Mouse (Mus musculus) urinary bladder, postnatal 10 days (tissue): ENCODE data around the gene Tmem235.

Source experiments
- DNase-seq: peaks from one replicate; pipeline ENCODE4 v3.0.0; 2022; ENCODE audit warnings: low spot score

Tmem235 gene

DNA sequence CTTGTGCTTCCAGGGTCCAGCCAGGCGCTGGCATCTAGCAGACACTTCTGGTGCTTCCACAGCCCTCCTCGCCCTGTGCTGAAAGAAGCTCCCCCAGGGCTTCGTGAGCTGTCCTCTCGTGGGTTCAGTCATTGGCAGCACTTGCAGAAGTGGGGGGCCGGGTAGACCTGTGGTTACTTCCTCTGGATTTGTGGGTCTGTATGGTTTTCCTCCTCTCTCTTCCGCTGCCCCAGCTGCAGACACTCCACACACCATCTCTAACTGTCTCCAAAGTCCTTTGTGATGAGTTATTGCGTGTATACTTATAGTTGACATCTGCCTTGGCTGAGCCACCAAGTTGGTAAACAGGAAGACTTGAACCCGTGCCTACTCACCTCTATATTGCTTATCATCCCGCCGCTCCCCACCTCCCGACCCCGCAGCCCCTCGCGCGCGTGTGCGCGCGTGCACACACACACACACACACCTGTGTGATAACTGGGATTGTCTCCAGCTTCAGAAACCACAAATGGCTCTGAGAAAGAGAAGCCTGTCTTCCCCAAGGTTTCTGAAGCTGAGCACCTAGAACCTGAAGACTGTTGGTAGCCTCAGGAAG lies 31.1 kb downstream of the Tmem235 start:
- no peak for DNase-seq

- DNase-seq: no peak
These were observed 31.6 kb downstream of the Tmem235 start for GRCm38 (mm10) chr11:117892199-117892598.

DNA sequence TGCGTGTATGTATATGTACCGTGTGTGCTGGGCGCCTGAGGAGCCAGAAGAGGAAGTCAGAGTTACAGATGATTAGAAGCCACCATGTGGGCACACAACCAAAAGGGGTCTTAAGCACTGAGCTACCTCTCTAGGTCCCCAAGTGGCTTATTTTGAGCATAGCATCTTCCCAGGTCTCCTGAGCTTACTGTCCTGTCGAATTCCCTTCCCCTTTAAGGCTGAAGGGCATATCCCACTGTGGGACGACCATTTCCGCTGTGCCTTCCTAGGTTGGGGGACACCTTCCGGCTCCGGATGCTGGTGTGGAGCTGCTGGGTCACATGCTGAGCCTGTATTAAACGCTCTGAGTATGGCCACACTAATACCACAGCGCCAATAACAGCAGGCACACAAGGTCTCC lies 34.1 kb downstream of the Tmem235 start:
- no peak for DNase-seq

- DNase-seq: no peak
These were observed 36.0 kb downstream of the Tmem235 start for GRCm38 (mm10) chr11:117896533-117896932.

DNA sequence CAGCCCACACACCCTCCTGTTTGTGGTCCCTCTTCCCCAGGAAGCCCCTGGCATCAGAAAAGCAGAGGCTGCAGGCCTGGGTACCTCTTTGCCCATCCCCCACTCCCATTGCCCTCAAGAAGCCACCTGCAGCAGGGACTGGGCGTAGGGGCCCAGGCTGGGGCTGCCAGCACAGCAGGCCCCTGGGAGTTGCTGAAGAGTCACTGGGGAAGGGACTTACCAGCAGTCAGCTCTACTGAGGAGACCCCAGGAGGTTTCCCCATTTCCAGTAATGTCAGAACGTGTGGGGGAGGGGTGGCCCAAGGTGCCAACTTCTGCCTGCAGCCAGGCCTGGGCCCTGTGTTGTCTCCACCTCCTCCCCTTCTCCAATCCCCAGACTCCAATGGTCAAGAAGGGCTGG lies 41.7 kb downstream of the Tmem235 start:
- no peak for DNase-seq

DNA sequence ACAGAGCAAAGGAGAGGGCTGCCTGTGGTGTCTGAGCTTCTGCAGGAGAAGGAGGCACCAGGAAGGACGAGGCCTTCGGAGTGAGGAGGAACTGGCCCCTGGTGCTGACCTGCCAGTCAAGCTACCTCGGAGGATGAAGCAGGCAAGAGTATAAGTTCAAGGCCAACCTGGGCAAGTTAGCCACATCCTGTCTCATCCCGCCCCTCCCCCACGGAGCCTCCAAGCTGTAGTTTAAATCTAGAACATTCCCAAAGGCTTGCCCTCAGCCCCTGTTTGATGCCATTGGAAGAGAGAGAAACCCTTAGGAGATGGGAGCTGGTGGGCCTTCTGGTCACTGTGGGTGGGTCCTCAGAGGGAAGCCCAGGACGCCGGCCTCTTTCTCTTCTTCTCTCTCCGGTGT lies 43.9 kb downstream of the Tmem235 start:
- DNase-seq: no peak

DNA sequence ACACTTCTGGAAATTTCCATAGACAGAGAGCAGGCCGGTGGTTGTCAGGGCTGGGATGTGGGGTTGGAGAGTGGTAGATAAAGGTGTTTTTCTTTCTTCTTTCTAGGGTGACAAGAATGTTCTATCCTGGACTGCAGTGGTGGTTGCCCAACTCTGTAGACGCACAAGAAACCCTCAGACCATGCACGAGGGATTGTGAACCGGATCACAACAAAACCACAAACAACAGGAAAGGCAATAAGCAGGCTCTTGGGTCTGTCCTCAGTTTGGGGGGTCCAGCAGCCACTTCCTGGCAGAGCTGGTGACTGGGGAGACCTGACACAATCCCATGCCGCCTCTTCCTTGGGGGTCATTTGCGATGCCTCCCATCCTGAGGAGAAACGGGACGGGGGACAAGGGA lies 48.8 kb downstream of the Tmem235 start:
- DNase-seq: no peak

DNA sequence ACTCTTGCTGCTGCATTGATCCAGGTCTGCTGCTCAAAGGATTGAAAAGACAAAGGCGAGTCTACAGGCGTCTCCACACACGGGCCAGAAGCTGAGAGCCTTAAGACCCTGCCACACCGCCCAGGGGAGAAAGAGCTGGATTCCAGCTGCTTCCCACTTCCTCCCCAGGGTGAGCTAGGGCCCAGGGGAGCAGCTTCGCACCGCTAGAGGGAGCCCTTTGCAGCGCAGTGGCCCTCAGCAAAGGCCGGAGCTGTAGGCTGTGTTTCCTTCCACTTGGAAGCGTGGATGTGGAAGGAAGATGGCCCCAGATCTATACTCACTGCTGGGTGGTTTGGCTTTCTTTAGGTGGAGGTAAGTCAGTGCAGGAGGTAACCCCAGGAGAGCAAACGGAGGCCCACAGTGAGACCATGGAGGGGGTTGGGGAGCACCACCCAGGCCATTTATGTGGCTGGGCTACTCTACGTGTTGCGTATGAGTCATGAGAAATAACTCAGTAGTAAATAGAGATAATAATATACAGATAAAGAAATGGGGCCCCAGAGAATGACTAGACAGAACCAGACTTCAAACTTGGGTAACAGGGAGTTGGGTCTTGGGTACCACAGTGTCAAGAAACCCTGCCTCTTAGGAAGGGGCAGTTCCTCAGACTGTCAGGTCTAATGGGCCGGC lies 52.3 kb downstream of the Tmem235 start:
- DNase-seq: peak; percentile 55

GRCm38 (mm10) chr11:117914531-117914930 lies 54.0 kb downstream of the Tmem235 start:
- no peak for DNase-seq
